ENCODE assay signal across 22 mouse cellular contexts in genomic region chr7:123162346-123162745, GRCm38 (mm10). TPM values are rescaled to one million over a fixed set of nuclear protein-coding genes. Genes with fewer than 3 reads are reported as not detected.
DNase-seq lines count a peak whose midpoint lies in the region; ATAC-seq and TF ChIP-seq lines count a peak whose summit lies in the region.
"Had no signal": no experiment of that assay in that cellular context is flagged by ENCODE, and none has a peak within 500 bp of the region (broad histone marks: within the 10 kb centered on the region; RNA-seq: fewer than 3 reads in every experiment).

No protein-coding gene starts in this region.

- no peak overlapping the region for H3K4me3 ChIP-seq in lung, adult 2 months (replicated peaks; ENCODE audit: extremely low read depth, low read depth, low read length)
- no peak overlapping the region for H3K4me3 ChIP-seq in heart, embryonic 16.5 days (ENCODE audit: low read length)
- H3K4me3 ChIP-seq: forebrain, embryonic 13.5 days; hindbrain, embryonic 13.5 days; limb, embryonic 12.5 days had no signal

- WGBS in lung, adult 2 months, result 56% methylated on average over 10 of the region's 10 CpGs
- 50% methylated on average over 10 of the region's 10 CpGs for WGBS in heart, embryonic 16.5 days

- no peaks in the 10 kb centered on the region for H3K27me3 ChIP-seq in heart, embryonic 16.5 days (ENCODE audit: control insufficient read depth, insufficient read depth, low read length)
- H3K27me3 ChIP-seq: forebrain, embryonic 13.5 days; hindbrain, embryonic 13.5 days; limb, embryonic 12.5 days had no signal

- no peaks in the 10 kb centered on the region for H3K4me1 ChIP-seq in lung, adult 2 months (ENCODE audit: control insufficient read depth, insufficient read depth, low read length)
- H3K4me1 ChIP-seq in heart, embryonic 16.5 days (ENCODE audit: control insufficient read depth, insufficient read depth, low read length), result peaks cover 12% of the 10 kb centered on the region
- H3K4me1 ChIP-seq: forebrain, embryonic 13.5 days; hindbrain, embryonic 13.5 days; limb, embryonic 12.5 days had no signal

- no peak overlapping the region for H3K9ac ChIP-seq in heart, embryonic 16.5 days (ENCODE audit: low read length)
- H3K9ac ChIP-seq: forebrain, embryonic 13.5 days; hindbrain, embryonic 13.5 days; limb, embryonic 12.5 days; liver, embryonic 14.5 days had no signal

- DNase-seq in lung, postnatal 36 days, result peak; percentile 18
- no peak for DNase-seq in lung, adult 2 months
- peak; percentile 28 to 45 for DNase-seq in heart, adult 9 months (ENCODE audit: low spot score in 2 of 2)
- DNase-seq in kidney, adult 8-10 months, result no peak
- DNase-seq in cerebellum, adult 11 months, result no peak
- DNase-seq: adrenal gland, adult 2 months; cerebellum, adult 8-10 months; cerebellum, postnatal 36 days; kidney, adult 11 months; right cerebral cortex, postnatal 14 days; thymus, adult 2 months had no signal

- 0 out of 2 replicates have a peak, but pooled peaks have one; percentile 52 for ATAC-seq in heart, embryonic 16.5 days (replicated peaks; ENCODE audit: extremely low read depth, insufficient read depth, low FRiP score)
- ATAC-seq in megakaryocyte progenitor cell, adult 5-6 weeks (replicated peaks; ENCODE audit: poor library complexity), result peak; percentile 98
- ATAC-seq: forebrain, embryonic 13.5 days had no signal

- no peak for TF ChIP-seq CTCF in lung, adult 2 months (IDR thresholded peaks at IDR 0.05; ENCODE audit: insufficient read depth, low read length)

- H3K27ac ChIP-seq in heart, embryonic 16.5 days (ENCODE audit: low read length), result peak overlapping the region; percentile 39; the same call in 1 of the 2 replicates
- H3K27ac ChIP-seq: forebrain, embryonic 13.5 days; hindbrain, embryonic 13.5 days; limb, embryonic 12.5 days; liver, embryonic 14.5 days; macrophage; stomach, postnatal 0 days had no signal

- H3K9me3 ChIP-seq in heart, embryonic 16.5 days (replicated peaks; ENCODE audit: control insufficient read depth, low read length), result no peaks in the 10 kb centered on the region
- H3K9me3 ChIP-seq: forebrain, embryonic 13.5 days; hindbrain, embryonic 13.5 days; limb, embryonic 12.5 days had no signal

- H3K4me2 ChIP-seq in heart, embryonic 16.5 days (ENCODE audit: low read depth, low read length), result peak overlapping the region; percentile 1; the same call in 1 of the 2 replicates
- H3K4me2 ChIP-seq: forebrain, embryonic 13.5 days; hindbrain, embryonic 13.5 days; limb, embryonic 12.5 days; midbrain, embryonic 11.5 days had no signal

- TF ChIP-seq POLR2A in lung, adult 2 months (IDR thresholded peaks at IDR 0.05; ENCODE audit: borderline replicate concordance, extremely low read depth, low read depth, low read length), result no peak

- H3K36me3 ChIP-seq in heart, embryonic 16.5 days (ENCODE audit: control insufficient read depth, insufficient read depth), result peaks cover 40% of the 10 kb centered on the region

RNA-seq across cellular contexts. Expression of gene Tnrc6a, which starts 38.7 kb away (rescaled TPM):
- 30.5 and 33.2 TPM in 2 replicates for polyA plus RNA-seq in lung, adult 2 months (2012; rRNA removed)
- 25.1 and 33.2 TPM in 2 replicates for polyA plus RNA-seq in heart, embryonic 16.5 days (2015; fragmentation: Nextera tagmentation; extraction: Ambion mirVana)
- total RNA-seq in megakaryocyte progenitor cell, adult 5-6 weeks (2015), result 20.9 and 29.3 TPM in 2 replicates
- 20.2 and 51.3 TPM in 2 replicates for total RNA-seq in megakaryocyte progenitor cell, adult 5-6 weeks (2017)

RNA-seq across cellular contexts. Expression of gene Slc5a11, which starts 52.2 kb away (rescaled TPM):
- 0.17 and 1.2 TPM in 2 replicates for polyA plus RNA-seq in lung, adult 2 months (2012; rRNA removed)
- polyA plus RNA-seq in heart, embryonic 16.5 days (2015; fragmentation: Nextera tagmentation; extraction: Ambion mirVana), result 0.07 and 0.11 TPM in 2 replicates
- total RNA-seq in megakaryocyte progenitor cell, adult 5-6 weeks (2015), result 1.3 and 1.7 TPM in 2 replicates
- total RNA-seq in megakaryocyte progenitor cell, adult 5-6 weeks (2017), result 5.6 and 21.3 TPM in 2 replicates
- total RNA-seq: adrenal gland, adult 2 months; gastrocnemius, adult 8-10 months; MEL had no signal
- polyA plus RNA-seq: adrenal gland, adult 2 months; forebrain, embryonic 13.5 days had no signal

Comparison
In these comparisons a context has a peak if more than half of its experiments do, and no peak if none do; other contexts are left out.
1. DNase-seq: peak in lung, postnatal 36 days (single experiment) and heart, adult 9 months (2 of 2); none in lung, adult 2 months (single experiment), kidney, adult 8-10 months (0 of 2) and cerebellum, adult 11 months (single experiment).